10 mouse cellular contexts compared by ENCODE assay signal in genomic region chr4:136724731-136725130, GRCm38 (mm10).
A peak's percentile ranks its signal among the peaks of the same experiment; 100 is the strongest.
DNase-seq lines count a peak whose midpoint lies in the region; ATAC-seq lines count a peak whose summit lies in the region.
"Had no signal": no experiment of that assay in that cellular context is flagged by ENCODE, and none has a peak within 500 bp of the region (broad histone marks: within the 10 kb centered on the region; RNA-seq: fewer than 3 reads in every experiment).

No protein-coding gene starts in this region.

- WGBS in embryonic facial prominence, embryonic 11.5 days = 42% methylated on average over 17 of the region's 17 CpGs
- 39% methylated on average over 17 of the region's 17 CpGs for WGBS in stomach, embryonic 16.5 days

- no peaks in the 10 kb centered on the region for H3K9me3 ChIP-seq in embryonic facial prominence, embryonic 11.5 days (replicated peaks; ENCODE audit: control insufficient read depth, low read length)
- no peaks in the 10 kb centered on the region for H3K9me3 ChIP-seq in stomach, embryonic 16.5 days (replicated peaks; ENCODE audit: control insufficient read depth, low read length)

- no peak overlapping the region for H3K9ac ChIP-seq in embryonic facial prominence, embryonic 11.5 days (replicated peaks; ENCODE audit: low read length)
- no peak overlapping the region for H3K9ac ChIP-seq in stomach, embryonic 16.5 days (ENCODE audit: low read length)

- intact Hi-C loops in heart, postnatal 10 days (cut with DNase I) = no loop called here

- H3K4me2 ChIP-seq in embryonic facial prominence, embryonic 11.5 days (ENCODE audit: low read depth, low read length) = no peak overlapping the region
- peak overlapping the region; percentile 27 for H3K4me2 ChIP-seq in stomach, embryonic 16.5 days (ENCODE audit: low read depth, low read length)

- H3K27ac ChIP-seq in embryonic facial prominence, embryonic 11.5 days (replicated peaks; ENCODE audit: low read depth, low read length) = no peak overlapping the region
- no peak overlapping the region for H3K27ac ChIP-seq in stomach, embryonic 16.5 days (ENCODE audit: low read length)

- DNase-seq in retina, postnatal 1 day = peak; percentile 49
- DNase-seq in retina, embryonic 14.5 days (ENCODE audit: low spot score) = no peak
- peak; percentile 71 for DNase-seq in embryonic facial prominence, embryonic 11.5 days (ENCODE audit: low spot score)
- DNase-seq in kidney, postnatal 14 days = peak; percentile 87
- no peak for DNase-seq in adrenal gland, adult 8-10 months
- DNase-seq in heart, postnatal 10 days = no peak
- DNase-seq: cerebellum, adult 11 months; left cerebral cortex, postnatal 4 days had no signal

- no peaks in the 10 kb centered on the region for H3K36me3 ChIP-seq in embryonic facial prominence, embryonic 11.5 days (replicated peaks; ENCODE audit: control insufficient read depth, insufficient read depth, low read depth, low read length)
- no peaks in the 10 kb centered on the region for H3K36me3 ChIP-seq in stomach, embryonic 16.5 days (ENCODE audit: control insufficient read depth, insufficient read depth, low read length)

- H3K4me3 ChIP-seq in embryonic facial prominence, embryonic 11.5 days (ENCODE audit: low read depth, low read length) = no peak overlapping the region
- no peak overlapping the region for H3K4me3 ChIP-seq in stomach, embryonic 16.5 days (replicated peaks; ENCODE audit: low read length)

- ATAC-seq in embryonic facial prominence, embryonic 11.5 days (replicated peaks; ENCODE audit: insufficient number of reproducible peaks, low FRiP score, low TSS enrichment, low read depth) = no peak
- peak; percentile 7; the same call in 1 of the 2 replicates for ATAC-seq in stomach, embryonic 16.5 days (ENCODE audit: insufficient read depth, low FRiP score)
- ATAC-seq: forebrain, embryonic 14.5 days had no signal

- H3K27me3 ChIP-seq in embryonic facial prominence, embryonic 11.5 days (ENCODE audit: control insufficient read depth, insufficient read depth, low read length) = no peaks in the 10 kb centered on the region
- no peaks in the 10 kb centered on the region for H3K27me3 ChIP-seq in stomach, embryonic 16.5 days (ENCODE audit: control insufficient read depth, insufficient read depth, low read length)

- H3K4me1 ChIP-seq in embryonic facial prominence, embryonic 11.5 days (ENCODE audit: control insufficient read depth, insufficient read depth, low read length) = no peaks in the 10 kb centered on the region
- H3K4me1 ChIP-seq in stomach, embryonic 16.5 days (ENCODE audit: control insufficient read depth, insufficient read depth, low read length) = peaks cover 16% of the 10 kb centered on the region; the same call in 1 of the 2 replicates

Comparison
In these comparisons a context has a peak if more than half of its experiments do, and no peak if none do; other contexts are left out.
1. DNase-seq: peak in retina, postnatal 1 day (single experiment), embryonic facial prominence, embryonic 11.5 days (single experiment) and kidney, postnatal 14 days (single experiment); none in retina, embryonic 14.5 days (single experiment), adrenal gland, adult 8-10 months (single experiment) and heart, postnatal 10 days (0 of 2).